Mouse (Mus musculus) layer of hippocampus, adult 2 months (tissue): ENCODE measurements at regions not wholly inside any gene's neighbourhood (a gene's known extent, or its start where the extent isn't known, plus 50 kb on each side); places are given as distances from the start of the nearest gene placed in this dataset.

Source experiments
- DNase-seq, 2 experiments: peaks; one replicate each; pipeline ENCODE4 v3.0.0; 2022; ENCODE audit warnings: low spot score in 2 of 2
- H3K27ac ChIP-seq: fragments of 200-600 bp; 2 replicates; pipeline ENCODE4 v1.8.1; 2022
- H3K4me3 ChIP-seq: fragments of 200-600 bp; 2 replicates; pipeline ENCODE4 v1.8.1; 2022; ENCODE audit warnings: mild to moderate bottlenecking
- CTCF ChIP-seq: fragments of 200-600 bp; conservative IDR thresholded peaks from 2 replicates; pipeline ENCODE4 v1.8.1; 2022; ENCODE audit warnings: antibody characterized with exemption, mild to moderate bottlenecking, moderate library complexity

DNA sequence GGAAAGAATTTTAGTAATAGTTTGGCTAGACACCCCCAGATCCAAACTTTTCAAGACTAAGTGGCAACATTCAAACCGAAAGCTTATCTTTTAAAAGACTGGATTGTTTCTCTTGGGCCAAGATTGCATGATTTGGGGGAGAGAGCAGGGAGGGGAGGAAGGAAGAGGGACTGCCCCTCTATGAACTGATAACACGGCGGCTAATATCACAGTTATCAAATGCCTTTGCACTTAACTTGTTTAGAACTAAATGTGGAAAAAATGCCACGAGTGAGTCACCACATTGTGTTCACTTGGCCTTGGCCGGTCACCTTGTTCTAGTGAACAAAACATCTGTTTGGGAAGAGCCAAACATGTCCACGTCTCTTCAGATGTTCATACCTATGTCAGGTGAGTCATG, 92.3 kb downstream of the Tes start:
- H3K4me3 ChIP-seq = no peak overlapping the region
- DNase-seq = no peak
- no peak for TF ChIP-seq CTCF
- no peak overlapping the region for H3K27ac ChIP-seq

DNA sequence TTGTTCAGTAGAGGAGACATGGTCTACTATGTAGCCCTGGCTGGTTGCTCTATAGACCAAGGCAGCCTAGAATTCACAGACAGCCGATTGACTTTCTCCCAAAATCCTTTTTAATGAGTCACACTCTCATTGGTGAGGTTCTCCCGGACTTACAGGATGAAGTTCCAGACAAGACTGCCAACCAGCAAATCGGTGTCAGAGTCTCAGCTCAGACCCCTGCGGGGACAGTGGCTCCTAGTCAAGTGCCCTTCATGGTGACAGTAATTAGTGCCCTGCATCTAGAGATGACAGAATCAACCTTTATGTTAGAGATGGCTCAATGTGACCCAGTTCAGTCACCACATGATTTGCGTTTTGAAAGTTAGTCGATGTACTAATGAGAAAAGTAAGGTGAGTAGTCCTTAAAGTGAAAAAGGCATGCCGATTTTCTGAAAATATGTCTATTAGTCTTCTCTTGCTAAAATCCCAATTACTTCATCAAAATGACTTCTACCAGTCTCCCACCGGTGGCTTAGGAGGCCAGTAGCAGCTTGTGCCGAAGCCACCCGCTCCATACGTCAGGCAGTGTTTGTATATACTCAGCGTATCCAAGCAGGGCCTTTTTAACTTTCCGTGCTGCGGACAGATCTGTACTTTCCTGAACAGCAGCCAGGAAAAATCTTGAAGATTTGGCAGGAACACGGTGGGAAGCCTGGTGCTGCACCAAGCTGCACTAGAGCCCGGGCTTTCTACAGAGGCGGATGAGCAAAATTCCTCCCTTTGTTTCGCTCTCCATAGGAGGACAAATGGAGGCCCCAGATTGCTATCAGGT, 105.2 kb downstream of the Tes start:
- DNase-seq = no peak
- TF ChIP-seq CTCF = no peak
- peak overlapping the region; percentile 73 for H3K27ac ChIP-seq
- H3K4me3 ChIP-seq = peak overlapping the region; percentile 40

DNA sequence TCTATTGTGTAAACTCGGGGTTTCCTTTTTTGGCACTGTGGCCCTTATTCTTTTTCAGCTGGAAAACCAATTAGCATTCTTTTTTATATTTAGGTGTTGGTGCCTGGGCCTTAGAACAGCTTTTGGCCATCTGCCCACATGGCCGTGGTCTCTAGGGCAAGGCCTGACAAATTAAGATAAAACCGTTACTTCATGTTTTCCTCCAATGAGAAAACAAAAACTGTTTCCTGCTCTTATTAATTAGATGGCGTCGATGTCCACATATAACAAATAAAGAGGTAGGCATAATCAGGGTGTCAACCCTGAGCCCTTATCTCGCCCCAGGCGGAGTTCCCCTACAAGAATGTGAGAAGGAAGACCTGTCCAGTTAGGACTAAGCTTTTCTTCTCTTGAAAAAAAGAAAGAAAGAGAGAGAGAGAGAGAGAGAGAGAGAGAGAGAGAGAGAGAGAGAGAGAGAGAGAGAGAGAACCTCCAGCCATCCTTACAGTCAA, 105.9 kb downstream of the Tes start:
- no peak for DNase-seq
- Histone ChIP-seq H3K4me3 (peak overlapping the region; percentile 40), H3K27ac (peak overlapping the region; percentile 73)
- no peak for TF ChIP-seq CTCF

DNA sequence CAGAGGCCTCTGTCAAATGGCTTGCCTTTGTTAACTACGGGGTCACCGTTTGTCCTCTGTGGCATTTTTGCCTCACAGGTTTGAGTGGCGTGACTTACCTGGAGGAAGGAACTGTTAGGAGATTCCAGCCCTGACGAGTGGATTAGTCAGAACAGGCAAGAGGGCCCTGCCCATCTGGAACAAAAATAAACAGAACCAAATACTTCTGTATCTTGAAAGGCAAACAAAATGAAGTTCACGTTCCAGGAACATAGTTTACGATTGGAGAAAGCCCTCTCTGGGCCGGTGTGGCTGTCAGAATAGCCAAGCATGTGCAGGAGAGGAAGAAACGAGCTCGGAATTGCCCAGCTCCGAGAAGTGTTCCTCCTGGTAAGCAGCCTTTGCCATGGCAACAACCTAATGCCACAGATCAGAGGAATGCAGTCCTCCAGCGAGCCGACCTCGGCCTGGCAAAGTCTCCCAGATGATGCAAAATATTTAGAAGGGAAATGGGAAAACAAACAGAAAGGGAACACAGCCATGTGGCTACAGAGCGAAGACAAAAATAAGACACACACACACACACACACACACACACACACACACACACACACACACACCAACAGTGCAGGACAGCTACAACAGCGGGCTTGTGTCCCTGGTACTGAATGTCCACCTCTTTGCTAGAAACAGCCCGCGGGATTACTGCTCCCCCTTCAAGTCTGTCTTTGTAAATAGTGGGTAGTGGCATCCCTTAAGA, 106.5 kb downstream of the Tes start:
- H3K4me3 ChIP-seq = peak overlapping the region; percentile 40; the same call in 1 of the 2 replicates
- DNase-seq = no peak
- no peak for TF ChIP-seq CTCF
- H3K27ac ChIP-seq = peak overlapping the region; percentile 73

DNA sequence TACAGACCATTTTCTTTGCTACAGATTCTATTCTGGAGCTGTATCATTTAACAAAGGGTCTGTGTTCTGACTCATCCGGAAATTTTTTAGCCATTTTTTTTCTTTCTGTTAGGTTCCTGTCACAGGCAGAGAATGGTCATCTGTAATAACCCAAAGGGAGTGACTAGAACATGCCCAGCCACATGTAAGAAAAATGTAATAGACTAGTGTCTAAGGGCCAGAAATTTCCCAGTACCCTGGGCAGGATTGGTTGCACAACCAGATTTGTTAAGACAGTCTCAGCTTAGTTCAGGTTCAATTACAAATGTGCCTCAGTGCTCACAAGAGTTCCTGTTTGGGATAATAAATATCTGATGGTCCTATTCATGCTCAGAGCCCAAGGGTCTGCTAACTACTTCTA, 107.1 kb downstream of the Tes start:
- DNase-seq = no peak
- Histone ChIP-seq H3K4me3 (no peak overlapping the region), H3K27ac (peak overlapping the region; percentile 64)
- TF ChIP-seq CTCF = no peak

DNA sequence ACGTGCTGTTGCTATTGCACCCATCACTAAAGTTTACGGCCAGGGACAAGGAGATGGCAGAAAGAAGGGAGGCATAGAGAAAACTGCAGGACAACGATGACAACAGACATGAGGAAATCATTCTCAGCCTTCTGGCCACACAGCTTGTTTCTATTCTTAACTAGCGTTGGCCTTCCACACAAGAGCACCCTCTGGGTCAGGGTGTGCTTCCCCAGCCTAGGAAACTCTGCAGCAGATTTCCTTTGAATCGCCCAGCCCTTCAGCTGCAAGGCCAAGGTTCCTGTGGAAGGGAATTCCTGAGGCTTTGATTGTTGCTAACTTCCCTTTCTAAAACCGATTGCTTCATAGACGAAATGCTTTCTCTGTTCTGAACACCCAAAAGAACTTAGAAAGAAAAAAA, 103.8 kb upstream of the Cav2 start:
- DNase-seq = no peak
- TF ChIP-seq CTCF = no peak
- no peak overlapping the region for H3K4me3 ChIP-seq
- peak overlapping the region; percentile 56; the same call in 1 of the 2 replicates for H3K27ac ChIP-seq

DNA sequence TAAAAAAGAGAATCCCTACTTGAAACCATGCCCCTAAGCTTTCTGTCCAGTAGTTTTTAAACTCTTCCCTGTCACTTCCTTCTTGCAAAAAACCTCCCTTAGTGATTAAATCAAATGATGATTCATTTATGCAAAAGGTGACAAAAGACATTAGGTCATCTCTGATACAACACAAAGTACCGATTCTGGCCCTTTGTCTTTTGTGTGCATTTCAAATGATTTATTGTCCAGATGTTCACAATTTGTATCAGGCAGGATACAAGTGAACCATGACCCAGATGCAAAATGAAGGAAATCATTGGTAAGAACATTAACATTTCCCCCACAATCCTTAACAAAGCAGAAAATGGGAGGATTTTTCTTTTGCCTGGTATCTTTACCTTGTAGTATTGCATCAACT, 101.5 kb upstream of the Cav2 start:
- DNase-seq = no peak
- TF ChIP-seq CTCF = no peak
- no peak overlapping the region for H3K4me3 ChIP-seq
- H3K27ac ChIP-seq = no peak overlapping the region

DNA sequence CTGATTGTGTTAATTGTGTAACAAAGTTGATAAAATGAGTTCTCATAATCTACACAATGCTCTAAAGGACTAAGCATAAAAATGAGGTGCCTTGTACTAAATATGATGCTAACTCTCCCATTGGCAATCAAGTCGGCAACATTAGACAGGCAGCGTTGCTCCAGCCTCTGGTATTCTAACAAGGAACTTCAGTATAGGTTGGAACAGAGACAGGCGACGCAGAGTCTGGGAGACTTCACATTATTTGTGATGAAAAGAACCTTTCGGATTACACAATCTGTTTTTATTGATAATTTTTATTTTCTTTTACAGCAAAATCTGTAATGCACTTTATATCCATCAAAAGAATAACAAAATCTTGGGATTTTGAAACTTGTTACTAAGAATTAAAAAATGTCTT, 94.4 kb upstream of the Cav2 start:
- Histone ChIP-seq H3K27ac (peak overlapping the region; percentile 28; the same call in 1 of the 2 replicates), H3K4me3 (no peak overlapping the region)
- no peak for TF ChIP-seq CTCF
- no peak for DNase-seq

DNA sequence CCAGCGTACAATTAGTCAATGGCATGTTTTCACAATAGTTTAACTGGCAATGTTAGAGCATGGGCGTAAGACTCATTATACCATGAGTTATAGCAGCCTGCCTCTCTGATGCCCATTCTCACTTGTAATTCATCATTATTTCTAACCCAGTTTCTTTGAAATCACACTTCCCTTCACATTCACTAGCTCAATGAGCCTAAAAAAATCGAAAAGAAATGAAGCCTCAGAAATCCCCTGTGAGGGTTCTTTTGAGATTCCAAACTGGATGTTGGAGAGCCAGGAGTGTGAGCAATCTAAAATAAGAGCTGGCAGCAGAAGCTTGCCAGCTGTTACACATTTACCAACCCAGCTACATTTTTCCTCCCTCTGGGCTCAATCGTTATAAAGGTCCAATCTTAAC, 93.9 kb upstream of the Cav2 start:
- no peak for TF ChIP-seq CTCF
- peak overlapping the region; percentile 28; the same call in 1 of the 2 replicates for H3K27ac ChIP-seq
- DNase-seq = peak in 1 of 2 experiments; percentile 9
- no peak overlapping the region for H3K4me3 ChIP-seq

DNA sequence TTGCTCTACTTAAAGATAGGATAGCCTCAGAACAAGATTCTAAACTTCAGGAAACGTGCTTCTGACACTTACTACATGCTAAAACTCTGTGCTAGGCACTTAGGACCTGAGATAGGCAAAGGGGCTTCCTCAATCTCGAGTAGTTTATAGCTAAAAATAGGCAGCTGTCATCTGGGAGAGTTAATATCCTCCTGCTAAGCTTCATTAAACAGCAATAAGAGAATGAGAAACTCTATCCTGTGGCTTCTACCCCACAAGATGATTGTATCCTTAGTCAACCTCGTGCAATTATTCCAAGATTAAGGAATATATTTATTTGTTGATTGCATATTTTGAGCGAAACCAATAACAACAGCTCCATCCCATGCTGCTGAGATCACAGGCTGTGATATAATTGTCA, 85.4 kb upstream of the Cav2 start:
- TF ChIP-seq CTCF = no peak
- DNase-seq = no peak
- no peak overlapping the region for H3K27ac ChIP-seq
- H3K4me3 ChIP-seq = no peak overlapping the region

DNA sequence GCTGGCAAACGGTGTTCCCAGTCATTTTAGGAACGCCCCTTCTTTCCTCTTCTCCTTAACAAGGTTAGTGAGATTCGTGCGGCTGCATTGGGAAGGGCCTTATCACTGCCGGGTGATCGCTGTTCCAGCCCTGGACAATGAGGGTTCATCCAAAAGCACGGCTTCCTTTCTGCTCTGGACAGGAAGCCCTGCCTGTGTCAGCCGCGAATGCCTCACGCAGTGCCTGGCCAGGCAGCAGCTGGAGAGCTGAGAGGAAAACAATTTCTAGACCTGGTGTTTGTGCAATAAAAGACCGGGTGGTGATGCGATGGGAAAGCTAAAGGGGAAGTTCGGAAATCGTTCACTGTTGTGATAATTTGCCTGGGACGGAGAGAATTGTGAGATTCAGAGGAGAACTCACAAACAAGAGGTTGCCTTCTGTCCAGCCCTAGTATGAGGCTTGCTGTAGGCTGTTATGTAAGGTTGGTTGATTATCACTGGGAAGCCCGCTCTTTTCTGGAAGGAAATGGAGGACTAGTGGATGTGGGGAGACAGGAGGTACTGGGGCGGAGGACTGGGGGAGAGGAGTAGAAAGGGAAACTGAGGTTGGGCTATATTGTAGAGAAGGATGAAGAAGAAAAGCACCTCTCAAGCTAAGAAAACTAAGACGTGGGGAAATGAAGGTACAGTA, 83.1 kb upstream of the Cav2 start:
- TF ChIP-seq CTCF = no peak
- no peak for DNase-seq
- H3K4me3 ChIP-seq = peak overlapping the region; percentile 15; the same call in 1 of the 2 replicates
- no peak overlapping the region for H3K27ac ChIP-seq

DNA sequence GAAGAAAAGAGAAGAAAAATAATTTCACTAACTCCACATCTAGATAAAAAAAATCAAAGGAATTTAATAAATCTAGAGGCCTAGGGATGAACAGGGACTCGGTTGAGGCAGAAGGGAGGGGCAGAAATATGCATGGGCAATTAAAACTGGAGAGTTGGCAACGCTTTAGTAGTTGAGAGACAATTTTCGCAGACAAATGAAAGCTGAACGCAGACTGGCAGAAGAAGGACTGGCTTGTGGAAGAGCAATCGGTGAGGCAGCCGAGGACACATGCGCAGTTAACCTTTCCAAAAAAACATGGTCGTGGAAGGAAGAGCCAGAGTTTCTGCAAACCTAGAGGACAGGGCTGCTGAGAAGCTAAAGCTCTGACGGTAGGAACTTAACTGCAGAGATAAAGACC, 82.1 kb upstream of the Cav2 start:
- Histone ChIP-seq H3K27ac (no peak overlapping the region), H3K4me3 (no peak overlapping the region)
- TF ChIP-seq CTCF = no peak
- peak; percentile 11 to 16 for DNase-seq
